Mouse (Mus musculus): Measurements from ENCODE around the gene Upk1b. TPM values are rescaled to one million over a fixed set of nuclear protein-coding genes. Genes with fewer than 3 reads are reported as not detected.

Gene Upk1b
- polyA plus RNA-seq, 1 experiment from 2014 or later = 0.18 TPM

DNA sequence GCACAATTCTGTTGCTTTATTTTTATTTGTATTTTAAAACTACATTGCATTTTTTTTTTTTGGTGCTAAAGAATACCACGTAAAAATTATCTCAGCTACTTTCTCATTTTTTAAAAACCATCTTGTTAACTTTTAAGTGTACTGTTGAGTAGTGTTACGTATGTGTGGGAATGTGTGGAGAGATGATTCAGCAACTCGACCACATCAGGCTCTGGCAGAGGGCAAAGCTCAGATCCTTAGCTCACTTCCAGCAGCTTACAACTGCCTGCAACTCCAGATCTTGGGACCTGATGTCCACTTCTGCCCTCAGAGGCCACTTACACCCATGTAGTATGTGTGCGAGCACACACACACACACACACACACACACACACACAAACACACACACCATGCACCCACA, 43.6 kb downstream of the Upk1b start:
- Histone ChIP-seq H3K9me3 (ENCODE audit: control insufficient read depth, low read length) (no peaks in the 10 kb centered on the region), H3K4me2 (ENCODE audit: low read length) (no peak overlapping the region), H3K4me3 (replicated peaks; ENCODE audit: low read length) (no peak overlapping the region), H3K36me3 (ENCODE audit: control insufficient read depth, insufficient read depth) (0 out of 2 replicates have a peak, but pooled peaks cover 5% of the 10 kb centered on the region), H3K9ac (replicated peaks; ENCODE audit: low read depth, low read length) (no peak overlapping the region), H3K27ac (ENCODE audit: low read length) (no peak overlapping the region), H3K4me1 (replicated peaks; ENCODE audit: control insufficient read depth, insufficient read depth, low read length) (peaks cover 2% of the 10 kb centered on the region; the same call in 1 of the 2 replicates), H3K27me3 (replicated peaks; ENCODE audit: control insufficient read depth, insufficient read depth, low read length) (no peaks in the 10 kb centered on the region)
- ATAC-seq = no peak
- WGBS = 65% methylated on average over 4 of the region's 4 CpGs

- no peaks in the 10 kb centered on the region for H3K9me3 ChIP-seq (ENCODE audit: control insufficient read depth, low read length)
- no peak overlapping the region for H3K9ac ChIP-seq (replicated peaks; ENCODE audit: low read depth, low read length)
- 18% methylated on average over 5 of the region's 5 CpGs for WGBS
- no peak overlapping the region for H3K27ac ChIP-seq (ENCODE audit: low read length)
- no peak overlapping the region for H3K4me2 ChIP-seq (ENCODE audit: low read length)
- no peak for ATAC-seq
- H3K4me3 ChIP-seq (replicated peaks; ENCODE audit: low read length) = no peak overlapping the region
- H3K27me3 ChIP-seq (replicated peaks; ENCODE audit: control insufficient read depth, insufficient read depth, low read length) = no peaks in the 10 kb centered on the region
- peaks cover 2% of the 10 kb centered on the region; the same call in 1 of the 2 replicates for H3K4me1 ChIP-seq (replicated peaks; ENCODE audit: control insufficient read depth, insufficient read depth, low read length)
- H3K36me3 ChIP-seq (ENCODE audit: control insufficient read depth, insufficient read depth) = 0 out of 2 replicates have a peak, but pooled peaks cover 5% of the 10 kb centered on the region
These were observed 44.0 kb downstream of the Upk1b start for GRCm38 (mm10) chr16:38756177-38756503.

- Histone ChIP-seq H3K27me3 (replicated peaks; ENCODE audit: control insufficient read depth, insufficient read depth, low read length) (no peaks in the 10 kb centered on the region), H3K36me3 (ENCODE audit: control insufficient read depth, insufficient read depth) (0 out of 2 replicates have a peak, but pooled peaks cover 5% of the 10 kb centered on the region), H3K9me3 (ENCODE audit: control insufficient read depth, low read length) (no peaks in the 10 kb centered on the region), H3K27ac (ENCODE audit: low read length) (no peak overlapping the region), H3K9ac (replicated peaks; ENCODE audit: low read depth, low read length) (no peak overlapping the region), H3K4me3 (replicated peaks; ENCODE audit: low read length) (no peak overlapping the region), H3K4me2 (ENCODE audit: low read length) (no peak overlapping the region), H3K4me1 (replicated peaks; ENCODE audit: control insufficient read depth, insufficient read depth, low read length) (peaks cover 2% of the 10 kb centered on the region; the same call in 1 of the 2 replicates)
- no peak for ATAC-seq
- 72% methylated on average over 7 of the region's 7 CpGs for WGBS
These were observed 44.5 kb downstream of the Upk1b start for GRCm38 (mm10) chr16:38755452-38756176.

DNA sequence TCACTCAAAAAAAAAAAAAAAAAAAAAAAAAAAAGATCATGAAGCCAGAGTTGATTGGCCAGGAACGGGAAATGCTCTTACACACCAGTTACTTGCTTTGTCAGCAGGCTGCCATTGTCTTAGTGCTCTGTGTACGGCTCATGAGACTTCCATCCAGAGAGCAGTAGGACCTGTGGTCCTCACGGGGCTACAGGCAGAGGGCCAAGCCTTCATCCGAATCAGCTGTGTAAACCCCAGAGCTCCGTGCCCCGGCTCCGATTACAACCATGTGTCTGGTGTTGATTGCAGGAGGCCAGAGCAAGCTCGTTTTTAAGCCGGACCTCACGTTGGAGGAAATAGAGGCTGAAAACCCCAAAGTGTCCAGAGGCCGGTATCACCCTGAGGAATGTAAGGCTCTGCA, 46.5 kb downstream of the Upk1b start:
- no peak overlapping the region for H3K9ac ChIP-seq (replicated peaks; ENCODE audit: low read depth, low read length)
- H3K27me3 ChIP-seq (replicated peaks; ENCODE audit: control insufficient read depth, insufficient read depth, low read length) = no peaks in the 10 kb centered on the region
- ATAC-seq = no peak
- no peak overlapping the region for H3K4me2 ChIP-seq (ENCODE audit: low read length)
- no peaks in the 10 kb centered on the region for H3K9me3 ChIP-seq (ENCODE audit: control insufficient read depth, low read length)
- H3K36me3 ChIP-seq (ENCODE audit: control insufficient read depth, insufficient read depth) = 0 out of 2 replicates have a peak, but pooled peaks cover 5% of the 10 kb centered on the region
- H3K27ac ChIP-seq (ENCODE audit: low read length) = no peak overlapping the region
- peaks cover 2% of the 10 kb centered on the region for H3K4me1 ChIP-seq (replicated peaks; ENCODE audit: control insufficient read depth, insufficient read depth, low read length)
- no peak overlapping the region for H3K4me3 ChIP-seq (replicated peaks; ENCODE audit: low read length)
- 73% methylated on average over 11 of the region's 11 CpGs for WGBS

- H3K9me3 ChIP-seq (ENCODE audit: control insufficient read depth, low read length) = no peaks in the 10 kb centered on the region
- no peak for ATAC-seq
- H3K36me3 ChIP-seq (ENCODE audit: control insufficient read depth, insufficient read depth) = no peaks in the 10 kb centered on the region
- WGBS = 85% methylated on average over 6 of the region's 6 CpGs
- no peak overlapping the region for H3K27ac ChIP-seq (ENCODE audit: low read length)
- H3K4me2 ChIP-seq (ENCODE audit: low read length) = no peak overlapping the region
- H3K27me3 ChIP-seq (replicated peaks; ENCODE audit: control insufficient read depth, insufficient read depth, low read length) = no peaks in the 10 kb centered on the region
- no peak overlapping the region for H3K4me3 ChIP-seq (replicated peaks; ENCODE audit: low read length)
- H3K4me1 ChIP-seq (replicated peaks; ENCODE audit: control insufficient read depth, insufficient read depth, low read length) = peaks cover 2% of the 10 kb centered on the region; the same call in 1 of the 2 replicates
- no peak overlapping the region for H3K9ac ChIP-seq (replicated peaks; ENCODE audit: low read depth, low read length)
These were observed 49.3 kb downstream of the Upk1b start for GRCm38 (mm10) chr16:38750803-38751202.

- 89% methylated on average over 10 of the region's 10 CpGs for WGBS
- ATAC-seq = no peak
- no peak overlapping the region for H3K4me3 ChIP-seq (replicated peaks; ENCODE audit: low read length)
- H3K27ac ChIP-seq (ENCODE audit: low read length) = no peak overlapping the region
- no peak overlapping the region for H3K9ac ChIP-seq (replicated peaks; ENCODE audit: low read depth, low read length)
- H3K4me1 ChIP-seq (replicated peaks; ENCODE audit: control insufficient read depth, insufficient read depth, low read length) = peaks cover 3% of the 10 kb centered on the region
- H3K27me3 ChIP-seq (replicated peaks; ENCODE audit: control insufficient read depth, insufficient read depth, low read length) = no peaks in the 10 kb centered on the region
- H3K4me2 ChIP-seq (ENCODE audit: low read length) = no peak overlapping the region
- no peaks in the 10 kb centered on the region for H3K36me3 ChIP-seq (ENCODE audit: control insufficient read depth, insufficient read depth)
- H3K9me3 ChIP-seq (ENCODE audit: control insufficient read depth, low read length) = no peaks in the 10 kb centered on the region
These were observed 56.0 kb downstream of the Upk1b start for GRCm38 (mm10) chr16:38743941-38744673.

DNA sequence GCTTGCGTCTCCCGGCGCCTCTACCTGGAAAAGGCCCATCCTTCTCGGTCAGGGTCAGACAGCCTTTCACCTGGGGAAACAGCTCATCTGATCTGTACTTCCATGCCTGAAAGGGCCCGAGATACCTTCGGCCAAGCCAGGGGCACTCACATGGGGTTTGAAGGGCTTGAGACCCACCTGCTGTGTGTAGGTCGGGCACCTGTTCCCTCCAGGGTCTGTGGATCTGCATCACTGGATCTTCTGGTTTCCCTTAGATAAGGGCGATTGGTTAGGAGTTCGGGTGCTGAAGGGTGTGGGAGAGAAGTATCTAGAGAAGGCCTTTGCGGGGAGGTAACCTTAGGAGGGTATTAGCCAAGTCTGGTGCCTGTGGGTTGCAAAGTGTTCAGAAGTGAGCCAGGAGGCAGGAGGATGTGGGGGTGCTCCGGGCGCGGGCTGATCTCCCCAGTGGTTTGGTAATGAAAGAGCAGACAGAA, 57.4 kb downstream of the Upk1b start:
- WGBS = 0% methylated on average over 13 of the region's 13 CpGs
- peak; percentile 40 for ATAC-seq
- peak overlapping the region; percentile 73 for H3K4me2 ChIP-seq (ENCODE audit: low read length)
- no peaks in the 10 kb centered on the region for H3K27me3 ChIP-seq (replicated peaks; ENCODE audit: control insufficient read depth, insufficient read depth, low read length)
- peak overlapping the region; percentile 41 for H3K27ac ChIP-seq (ENCODE audit: low read length)
- peak overlapping the region; percentile 75 for H3K4me3 ChIP-seq (replicated peaks; ENCODE audit: low read length)
- H3K36me3 ChIP-seq (ENCODE audit: control insufficient read depth, insufficient read depth) = no peaks in the 10 kb centered on the region
- peak overlapping the region; percentile 92 for H3K9ac ChIP-seq (replicated peaks; ENCODE audit: low read depth, low read length)
- H3K9me3 ChIP-seq (ENCODE audit: control insufficient read depth, low read length) = no peaks in the 10 kb centered on the region
- peaks cover 3% of the 10 kb centered on the region; the same call in 1 of the 2 replicates for H3K4me1 ChIP-seq (replicated peaks; ENCODE audit: control insufficient read depth, insufficient read depth, low read length)

DNA sequence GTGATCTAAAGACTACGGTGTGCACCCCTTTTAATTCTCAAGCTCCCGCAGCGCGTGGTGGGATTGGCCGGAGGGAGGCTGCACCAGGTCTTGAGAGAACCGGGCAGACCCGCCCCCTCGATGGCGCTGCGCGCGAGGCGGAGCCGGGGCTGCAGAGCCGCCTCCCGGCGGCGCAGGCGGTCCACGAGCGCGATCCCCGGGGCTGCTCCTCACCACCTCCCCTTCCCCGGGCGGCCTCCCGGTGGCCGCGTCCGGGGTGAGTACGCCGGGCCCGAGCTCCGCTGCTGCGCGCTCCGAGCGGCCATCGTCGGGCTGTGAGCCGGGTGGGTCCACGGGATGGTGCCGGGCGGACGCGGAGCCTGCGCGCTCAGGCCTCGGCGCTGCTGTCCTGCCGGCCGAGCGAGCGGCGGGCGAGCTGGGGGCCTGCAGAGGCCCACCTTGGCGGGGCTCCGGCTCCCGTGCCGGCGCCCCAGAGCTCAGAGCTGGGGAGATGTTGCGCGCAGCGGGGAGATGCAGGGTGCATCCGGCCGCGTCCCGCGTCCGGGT, 57.9 kb downstream of the Upk1b start, which contains the start of gene B4galt4:
Gene B4galt4 (plus strand): TSS at position 152 of the 546 bp plus-strand sequence.
- Histone ChIP-seq H3K4me2 (ENCODE audit: low read length) (peak within 1 kb of the TSS; percentile 73), H3K4me3 (replicated peaks; ENCODE audit: low read length) (peak within 1 kb of the TSS; percentile 75), H3K27me3 (replicated peaks; ENCODE audit: control insufficient read depth, insufficient read depth, low read length) (no peaks in the 10 kb centered on the region), H3K36me3 (ENCODE audit: control insufficient read depth, insufficient read depth) (no peaks in the 10 kb centered on the region), H3K9ac (replicated peaks; ENCODE audit: low read depth, low read length) (peak within 1 kb of the TSS; percentile 92), H3K4me1 (replicated peaks; ENCODE audit: control insufficient read depth, insufficient read depth, low read length) (peaks cover 3% of the 10 kb centered on the region; the same call in 1 of the 2 replicates), H3K9me3 (ENCODE audit: control insufficient read depth, low read length) (no peaks in the 10 kb centered on the region), H3K27ac (ENCODE audit: low read length) (peak within 1 kb of the TSS; percentile 41)
- ATAC-seq = peak; percentile 98
- under 1% methylated on average over 63 of the region's 69 CpGs for WGBS

All from forebrain, embryonic 16.5 days (tissue).